Mouse (Mus musculus): ENCODE data around the gene Slc24a4.

- TF ChIP-seq POLR2A (IDR thresholded peaks at IDR 0.05; ENCODE audit: borderline replicate concordance, low read depth, low read length) (no peak), CTCF (IDR thresholded peaks at IDR 0.05; ENCODE audit: low read depth, low read length) (no peak)
These were observed 142.4 kb downstream of the Slc24a4 start for GRCm38 (mm10) chr12:102270776-102271405.
